Mouse (Mus musculus): ENCODE measurements around the gene Kif11. TPM values are rescaled to one million over a fixed set of nuclear protein-coding genes. Genes with fewer than 3 reads are reported as not detected.

Kif11 gene
- total RNA-seq, 2 experiments from 2014 or later = 0.49 to 0.97 TPM

GRCm38 (mm10) chr19:37376841-37377240 lies 638 bp downstream of the Kif11 start:
- no peak for DNase-seq
- intact Hi-C loops (cut with DNase I) = no loop called here

- no peak for DNase-seq
- intact Hi-C loops (cut with DNase I) = no loop called here
Observed at GRCm38 (mm10) chr19:37377404-37377990, 1.3 kb downstream of the Kif11 start.

GRCm38 (mm10) chr19:37378816-37379215 lies 2.6 kb downstream of the Kif11 start:
- intact Hi-C loops (cut with DNase I) = no loop called here
- no peak for DNase-seq

GRCm38 (mm10) chr19:37386126-37386525 lies 9.9 kb downstream of the Kif11 start:
- DNase-seq = no peak
- intact Hi-C loops (cut with DNase I) = no loop called here

GRCm38 (mm10) chr19:37391869-37392268 lies 15.7 kb downstream of the Kif11 start:
- intact Hi-C loops (cut with DNase I) = no loop called here
- DNase-seq = no peak

- DNase-seq = no peak
- intact Hi-C loops (cut with DNase I) = no loop called here
Observed at GRCm38 (mm10) chr19:37396279-37396678, 20.1 kb downstream of the Kif11 start.

GRCm38 (mm10) chr19:37400936-37401335 lies 24.7 kb downstream of the Kif11 start:
- intact Hi-C loops (cut with DNase I) = no loop called here
- no peak for DNase-seq

- intact Hi-C loops (cut with DNase I) = no loop called here
- no peak for DNase-seq
Observed at GRCm38 (mm10) chr19:37418294-37418693, 42.1 kb downstream of the Kif11 start.

- DNase-seq = peak in 1 of 2 experiments; percentile 10
- intact Hi-C loops (cut with DNase I) = no loop called here
Observed at GRCm38 (mm10) chr19:37419613-37420012, 43.4 kb downstream of the Kif11 start.

GRCm38 (mm10) chr19:37428589-37428988 lies 52.4 kb downstream of the Kif11 start:
- intact Hi-C loops (cut with DNase I) = no loop called here
- no peak for DNase-seq

GRCm38 (mm10) chr19:37431139-37431756 lies 55.0 kb downstream of the Kif11 start:
- no peak for DNase-seq
- intact Hi-C loops (cut with DNase I) = no loop called here

GRCm38 (mm10) chr19:37432868-37433570 lies 56.8 kb downstream of the Kif11 start:
- intact Hi-C loops (cut with DNase I) = no loop called here
- no peak for DNase-seq

- DNase-seq = peak in 1 of 2 experiments; percentile 5
- intact Hi-C loops (cut with DNase I) = no loop called here
Observed at GRCm38 (mm10) chr19:37433895-37434262, 57.7 kb downstream of the Kif11 start.

- intact Hi-C loops (cut with DNase I) = no loop called here
- peak; percentile 55 to 65 for DNase-seq
Observed at GRCm38 (mm10) chr19:37434263-37434951, 58.2 kb downstream of the Kif11 start, which contains the start of gene Hhex. TSS of gene Hhex (plus strand) at chr19:37434810.

GRCm38 (mm10) chr19:37435041-37435852 lies 59.0 kb downstream of the Kif11 start:
- peak; percentile 19 to 34 for DNase-seq
- intact Hi-C loops (cut with DNase I) = loop anchor here (5.0 kb wide), 1 partner anchor 72 kb away; no protein-coding TSS in a partner anchor

- intact Hi-C loops (cut with DNase I) = loop anchor here (5.0 kb wide), 1 partner anchor 71 kb away; no protein-coding TSS in a partner anchor
- DNase-seq = no peak
Observed at GRCm38 (mm10) chr19:37435853-37436174, 59.6 kb downstream of the Kif11 start.

- intact Hi-C loops (cut with DNase I) = loop anchor here (5.0 kb wide), 1 partner anchor 71 kb away; no protein-coding TSS in a partner anchor
Observed at GRCm38 (mm10) chr19:37436514-37437288, 60.5 kb downstream of the Kif11 start.

GRCm38 (mm10) chr19:37437289-37437606 lies 61.0 kb downstream of the Kif11 start:
- intact Hi-C loops (cut with DNase I) = loop anchor here (5.0 kb wide), 1 partner anchor 70 kb away; no protein-coding TSS in a partner anchor
- DNase-seq = no peak

More at GRCm38 (mm10) chr19:37436514-37437288, 60.5 kb downstream of the Kif11 start:
- DNase-seq = no peak

GRCm38 (mm10) chr19:37440181-37440580 lies 64.0 kb downstream of the Kif11 start:
- intact Hi-C loops (cut with DNase I) = no loop called here
- no peak for DNase-seq

Measured in gastrocnemius, postnatal 36 days (tissue).